Mouse (Mus musculus) limb, embryonic 14.5 days (tissue): ENCODE data around the gene Zfp318. TPM values are rescaled to one million over a fixed set of nuclear protein-coding genes. Genes with fewer than 3 reads are reported as not detected.

ENCODE experiments used
- ATAC-seq: fragments of 200-750 bp; cut with Nextera tagmentation; 2 replicates; pipeline ENCODE4 v1.8.0; 2017; ENCODE audit warnings: low read depth, moderate number of reproducible peaks, moderate TSS enrichment; ENCODE audit not compliant: low FRiP score
- DNase-seq: peaks from one replicate; pipeline ENCODE4 v3.0.0-alpha.2; 2015; ENCODE audit warnings: low spot score
- H3K27ac ChIP-seq: fragments of 300-500 bp; sonication (generic); replicated peaks from 2 replicates; pipeline ENCODE4 v1.5.1; 2014; ENCODE audit warnings: low read depth, mild to moderate bottlenecking, low read length, moderate library complexity, mixed read lengths
- H3K27me3 ChIP-seq: fragments of 300-500 bp; sonication (generic); 2 replicates; pipeline ENCODE4 v1.6.1; 2014; ENCODE audit warnings: low read length, mixed read lengths; ENCODE audit not compliant: control insufficient read depth, insufficient read depth
- H3K36me3 ChIP-seq: fragments of 300-500 bp; sonication (generic); 2 replicates; pipeline ENCODE4 v1.6.1; 2014; ENCODE audit warnings: mild to moderate bottlenecking, low read length, moderate library complexity, mixed read lengths; ENCODE audit not compliant: control insufficient read depth, insufficient read depth
- H3K4me1 ChIP-seq: fragments of 300-500 bp; sonication (generic); 2 replicates; pipeline ENCODE4 v1.6.1; 2014; ENCODE audit warnings: antibody characterized with exemption, low read length, mixed read lengths; ENCODE audit not compliant: control insufficient read depth, insufficient read depth
- H3K4me2 ChIP-seq: fragments of 300-500 bp; sonication (generic); replicated peaks from 2 replicates; pipeline ENCODE4 v1.6.1; 2014; ENCODE audit warnings: low read depth, mild to moderate bottlenecking, low read length, moderate library complexity; ENCODE audit not compliant: severe bottlenecking
- H3K4me3 ChIP-seq: fragments of 300-500 bp; sonication (generic); replicated peaks from 2 replicates; pipeline ENCODE4 v1.5.1; 2014; ENCODE audit warnings: low read length
- H3K9ac ChIP-seq: fragments of 300-500 bp; sonication (generic); 2 replicates; pipeline ENCODE4 v1.6.1; 2014; ENCODE audit warnings: mild to moderate bottlenecking, low read depth, low read length, moderate library complexity; ENCODE audit not compliant: severe bottlenecking
- H3K9me3 ChIP-seq: fragments of 300-500 bp; sonication (generic); 2 replicates; pipeline ENCODE4 v1.6.1; 2016; ENCODE audit warnings: low read length; ENCODE audit not compliant: control insufficient read depth
- POLR2A ChIP-seq: fragments of 200-500 bp; IDR thresholded peaks from 2 replicates; pipeline ENCODE4 v1.8.0; 2012; ENCODE audit warnings: inconsistent platforms, mild to moderate bottlenecking, moderate library complexity, borderline replicate concordance; ENCODE audit not compliant: insufficient read depth, insufficient read length; ENCODE audit errors: extremely low read depth
- WGBS: fragments of 180-500 bp; shearing (Covaris S2); extraction: QIAGEN DNeasy Blood & Tissue Kit; methylation state at CpG from one replicate; pipeline ENCODE4 v1.1.7; 2014; 5-methylcytosine and 5-hydroxymethylcytosine counted together
- polyA plus RNA-seq, 2 experiments: library from polyadenylated mRNA; depleted of rRNA in 1 of 2; stranded (reverse) in 1 of 2; unstranded in 1 of 2; fragments of >200 nt; fragmentation: Nextera tagmentation in 1 of 2; extraction: Ambion mirVana in 1 of 2; gene quantifications; 2 replicates each; pipeline versions ENCODE4 v1.2.1 to v1.2.3; 2012 to 2014

Zfp318 gene
- polyA plus RNA-seq, 2 experiments: 18.4 to 23.0 TPM

DNA sequence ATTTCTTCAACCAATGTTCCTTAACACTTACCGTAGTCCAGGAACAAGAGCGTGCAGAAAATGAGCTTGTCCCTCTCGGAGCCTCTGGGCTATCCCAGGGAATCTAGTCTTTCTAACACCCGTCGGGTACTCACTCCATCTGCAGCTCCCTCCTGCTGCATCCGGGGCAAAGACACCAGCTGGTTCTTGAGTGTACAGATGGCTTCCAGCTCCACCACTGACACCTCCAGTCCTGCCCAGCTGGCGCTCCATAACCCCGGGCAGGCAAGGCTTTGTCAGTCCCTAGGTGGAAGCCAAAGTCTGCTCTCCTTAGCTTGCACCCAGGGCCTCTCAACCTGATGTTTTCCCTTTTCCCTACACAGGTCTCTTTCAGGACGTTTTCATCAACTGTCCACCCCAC, 84.3 kb downstream of the Zfp318 start:
- Histone ChIP-seq H3K27me3 (no peaks in the 10 kb centered on the region), H3K36me3 (no peaks in the 10 kb centered on the region), H3K9ac (no peak overlapping the region), H3K4me3 (no peak overlapping the region), H3K4me2 (no peak overlapping the region), H3K9me3 (no peaks in the 10 kb centered on the region), H3K4me1 (no peaks in the 10 kb centered on the region), H3K27ac (no peak overlapping the region)
- DNase-seq: no peak
- 78% methylated on average over 9 of the region's 9 CpGs for WGBS
- no peak for TF ChIP-seq POLR2A
- ATAC-seq: no peak

Other genes with a start within 250 kb of the Zfp318 start
- 10.1 and 13.2 TPM in 2 replicates for gene Rsph9, start 239.5 kb upstream of the Zfp318 start, polyA plus RNA-seq (2012; rRNA removed)
- 11.8 and 15.0 TPM in 2 replicates for gene Rsph9, start 239.5 kb upstream of the Zfp318 start, polyA plus RNA-seq (2014; fragmentation: Nextera tagmentation; extraction: Ambion mirVana)
- gene Mad2l1bp, start 230.2 kb upstream of the Zfp318 start, polyA plus RNA-seq (2012; rRNA removed): 25.4 and 27.9 TPM in 2 replicates
- gene Mad2l1bp, start 230.2 kb upstream of the Zfp318 start, polyA plus RNA-seq (2014; fragmentation: Nextera tagmentation; extraction: Ambion mirVana): 32.1 and 32.7 TPM in 2 replicates
- gene Gtpbp2, start 222.7 kb upstream of the Zfp318 start, polyA plus RNA-seq (2012; rRNA removed): 166 and 177 TPM in 2 replicates
- 29.8 and 38.3 TPM in 2 replicates for gene Gtpbp2, start 222.7 kb upstream of the Zfp318 start, polyA plus RNA-seq (2014; fragmentation: Nextera tagmentation; extraction: Ambion mirVana)
- 15.0 and 15.7 TPM in 2 replicates for gene Polh, start 181.1 kb upstream of the Zfp318 start, polyA plus RNA-seq (2012; rRNA removed)
- gene Polh, start 181.1 kb upstream of the Zfp318 start, polyA plus RNA-seq (2014; fragmentation: Nextera tagmentation; extraction: Ambion mirVana): 9.2 and 11.7 TPM in 2 replicates
- gene Xpo5, start 180.9 kb upstream of the Zfp318 start, polyA plus RNA-seq (2012; rRNA removed): 49.7 and 52.8 TPM in 2 replicates
- gene Xpo5, start 180.9 kb upstream of the Zfp318 start, polyA plus RNA-seq (2014; fragmentation: Nextera tagmentation; extraction: Ambion mirVana): 45.0 and 48.8 TPM in 2 replicates
- 112 and 120 TPM in 2 replicates for gene Polr1c, start 135.7 kb upstream of the Zfp318 start, polyA plus RNA-seq (2012; rRNA removed)
- 87.5 and 98.4 TPM in 2 replicates for gene Polr1c, start 135.7 kb upstream of the Zfp318 start, polyA plus RNA-seq (2014; fragmentation: Nextera tagmentation; extraction: Ambion mirVana)
- 92.5 and 136 TPM in 2 replicates for gene Yipf3, start 135.7 kb upstream of the Zfp318 start, polyA plus RNA-seq (2012; rRNA removed)
- 134 and 142 TPM in 2 replicates for gene Yipf3, start 135.7 kb upstream of the Zfp318 start, polyA plus RNA-seq (2014; fragmentation: Nextera tagmentation; extraction: Ambion mirVana)
- gene Lrrc73, start 130.2 kb upstream of the Zfp318 start, polyA plus RNA-seq (2012; rRNA removed): 4.3 and 5.8 TPM in 2 replicates
- 1.4 and 2.0 TPM in 2 replicates for gene Lrrc73, start 130.2 kb upstream of the Zfp318 start, polyA plus RNA-seq (2014; fragmentation: Nextera tagmentation; extraction: Ambion mirVana)
- gene Tjap1, start 100.7 kb upstream of the Zfp318 start, polyA plus RNA-seq (2012; rRNA removed): 117 and 140 TPM in 2 replicates
- 50.6 and 64.7 TPM in 2 replicates for gene Tjap1, start 100.7 kb upstream of the Zfp318 start, polyA plus RNA-seq (2014; fragmentation: Nextera tagmentation; extraction: Ambion mirVana)
- 20.8 and 24.2 TPM in 2 replicates for gene Dlk2, start 86.3 kb upstream of the Zfp318 start, polyA plus RNA-seq (2012; rRNA removed)
- gene Dlk2, start 86.3 kb upstream of the Zfp318 start, polyA plus RNA-seq (2014; fragmentation: Nextera tagmentation; extraction: Ambion mirVana): 10.1 and 10.3 TPM in 2 replicates
- gene Abcc10, start 55.4 kb upstream of the Zfp318 start, polyA plus RNA-seq (2012; rRNA removed): 15.5 and 20.9 TPM in 2 replicates
- 5.8 and 7.3 TPM in 2 replicates for gene Abcc10, start 55.4 kb upstream of the Zfp318 start, polyA plus RNA-seq (2014; fragmentation: Nextera tagmentation; extraction: Ambion mirVana)
- gene Crip3, start 45.2 kb downstream of the Zfp318 start, polyA plus RNA-seq (2012; rRNA removed): 4.5 and 6.8 TPM in 2 replicates
- gene Crip3, start 45.2 kb downstream of the Zfp318 start, polyA plus RNA-seq (2014; fragmentation: Nextera tagmentation; extraction: Ambion mirVana): 1.4 and 3.1 TPM in 2 replicates
- gene Slc22a7, start 54.7 kb downstream of the Zfp318 start, polyA plus RNA-seq (2012; rRNA removed): not detected in 2 replicates
- not detected in 2 replicates for gene Slc22a7, start 54.7 kb downstream of the Zfp318 start, polyA plus RNA-seq (2014; fragmentation: Nextera tagmentation; extraction: Ambion mirVana)
- gene Ttbk1, start 103.9 kb downstream of the Zfp318 start, polyA plus RNA-seq (2012; rRNA removed): 0.31 and 0.49 TPM in 2 replicates
- 0.06 and 0.12 TPM in 2 replicates for gene Ttbk1, start 103.9 kb downstream of the Zfp318 start, polyA plus RNA-seq (2014; fragmentation: Nextera tagmentation; extraction: Ambion mirVana)
- 23.8 and 30.0 TPM in 2 replicates for gene Dnph1, start 113.0 kb downstream of the Zfp318 start, polyA plus RNA-seq (2012; rRNA removed)
- 34.5 and 37.6 TPM in 2 replicates for gene Dnph1, start 113.0 kb downstream of the Zfp318 start, polyA plus RNA-seq (2014; fragmentation: Nextera tagmentation; extraction: Ambion mirVana)
- 21.1 and 25.3 TPM in 2 replicates for gene Cul9, start 162.7 kb downstream of the Zfp318 start, polyA plus RNA-seq (2012; rRNA removed)
- 6.9 and 8.2 TPM in 2 replicates for gene Cul9, start 162.7 kb downstream of the Zfp318 start, polyA plus RNA-seq (2014; fragmentation: Nextera tagmentation; extraction: Ambion mirVana)
- gene Srf, start 172.4 kb downstream of the Zfp318 start, polyA plus RNA-seq (2012; rRNA removed): 87.2 and 129 TPM in 2 replicates
- 9.6 and 10.2 TPM in 2 replicates for gene Srf, start 172.4 kb downstream of the Zfp318 start, polyA plus RNA-seq (2014; fragmentation: Nextera tagmentation; extraction: Ambion mirVana)
- gene Ptk7, start 245.8 kb downstream of the Zfp318 start, polyA plus RNA-seq (2012; rRNA removed): 89.4 and 116 TPM in 2 replicates
- 73.8 and 84.6 TPM in 2 replicates for gene Ptk7, start 245.8 kb downstream of the Zfp318 start, polyA plus RNA-seq (2014; fragmentation: Nextera tagmentation; extraction: Ambion mirVana)